ENCODE assay signal across 9 mouse cellular contexts in the genomic region with DNA sequence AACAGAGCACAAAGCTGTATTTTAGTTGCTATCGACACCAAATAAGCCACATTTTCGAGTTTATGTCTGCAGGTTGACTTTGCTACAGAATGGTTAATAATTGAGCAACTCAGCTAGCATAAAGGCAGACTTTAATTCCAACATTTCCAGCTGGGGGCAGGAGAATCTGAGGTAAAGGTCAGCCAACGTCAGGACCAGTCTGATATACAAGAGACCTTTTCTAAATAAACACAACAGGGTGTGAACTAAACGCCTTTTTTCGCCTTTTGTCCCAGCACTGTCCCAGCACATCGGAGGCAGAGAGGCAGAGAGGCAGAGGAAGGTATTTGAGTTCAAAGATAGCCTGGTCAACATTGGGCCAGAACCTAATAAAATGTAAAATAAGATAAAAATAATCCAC. TPM values are rescaled to one million over a fixed set of nuclear protein-coding genes. Genes with fewer than 3 reads are reported as not detected.
DNase-seq lines count a peak whose midpoint lies in the region; ATAC-seq and TF ChIP-seq lines count a peak whose summit lies in the region.
"Had no signal": no experiment of that assay in that cellular context is flagged by ENCODE, and none has a peak within 500 bp of the region (broad histone marks: within the 10 kb centered on the region; RNA-seq: fewer than 3 reads in every experiment).

No protein-coding gene starts in this region.

- DNase-seq in gastrocnemius, adult 2 months, result no peak
- DNase-seq in gastrocnemius, postnatal 4 days (ENCODE audit: low spot score in 2 of 2), result no peak
- DNase-seq in kidney, adult 2 months, result peak; percentile 65
- DNase-seq in midbrain, embryonic 11.5 days (ENCODE audit: low spot score, missing footprints), result peak; percentile 91
- no peak for DNase-seq in right cerebral cortex, adult 18-20 months
- DNase-seq in adrenal gland, postnatal 4 days (ENCODE audit: low spot score in 2 of 2), result no peak
- no peak for DNase-seq in right cerebral cortex, postnatal 14 days

- ATAC-seq in embryonic facial prominence, embryonic 15.5 days (ENCODE audit: insufficient number of reproducible peaks, low FRiP score, low TSS enrichment, low read depth), result no peak
- ATAC-seq in midbrain, embryonic 11.5 days (ENCODE audit: low FRiP score), result no peak

- H3K27me3 ChIP-seq in embryonic facial prominence, embryonic 15.5 days, result no peaks in the 10 kb centered on the region
- no peaks in the 10 kb centered on the region for H3K27me3 ChIP-seq in kidney, adult 2 months (replicated peaks; ENCODE audit: control insufficient read depth, insufficient read depth, low read length)
- H3K27me3 ChIP-seq in midbrain, embryonic 11.5 days (ENCODE audit: control insufficient read depth, insufficient read depth, low read length), result no peaks in the 10 kb centered on the region

- H3K9ac ChIP-seq in embryonic facial prominence, embryonic 15.5 days, result peak overlapping the region; percentile 41; the same call in 1 of the 2 replicates
- peak overlapping the region; percentile 82 for H3K9ac ChIP-seq in midbrain, embryonic 11.5 days (ENCODE audit: low read length)

- TF ChIP-seq CTCF in gastrocnemius, adult 2 months (IDR thresholded peaks at IDR 0.05), result no peak
- no peak for TF ChIP-seq CTCF in kidney, adult 2 months (conservative IDR thresholded peaks at IDR 0.05; ENCODE audit: insufficient read depth, insufficient read length, low read depth, low read length)

- H3K36me3 ChIP-seq in embryonic facial prominence, embryonic 15.5 days, result peaks cover 11% of the 10 kb centered on the region
- H3K36me3 ChIP-seq in kidney, adult 2 months (ENCODE audit: control insufficient read depth, insufficient read depth, low read length), result no peaks in the 10 kb centered on the region
- peaks cover 9% of the 10 kb centered on the region; the same call in 1 of the 2 replicates for H3K36me3 ChIP-seq in midbrain, embryonic 11.5 days (ENCODE audit: control insufficient read depth, insufficient read depth, low read length)

- H3K27ac ChIP-seq in gastrocnemius, adult 2 months, result no peak overlapping the region
- H3K27ac ChIP-seq in embryonic facial prominence, embryonic 15.5 days (replicated peaks), result no peak overlapping the region
- H3K27ac ChIP-seq in kidney, adult 2 months (ENCODE audit: insufficient read depth, low read depth, low read length), result peak overlapping the region; percentile 41; the same call in 1 of the 2 replicates
- no peak overlapping the region for H3K27ac ChIP-seq in midbrain, embryonic 11.5 days (ENCODE audit: low read depth, low read length)

- intact Hi-C loops in gastrocnemius, adult 2 months (cut with DNase I), result no loop called here

- H3K4me3 ChIP-seq in gastrocnemius, adult 2 months, result peak overlapping the region; percentile 87
- H3K4me3 ChIP-seq in embryonic facial prominence, embryonic 15.5 days (replicated peaks), result peak overlapping the region; percentile 65
- H3K4me3 ChIP-seq in kidney, adult 2 months (ENCODE audit: insufficient read depth, low read depth, low read length), result peak overlapping the region; percentile 61
- peak overlapping the region; percentile 57 for H3K4me3 ChIP-seq in midbrain, embryonic 11.5 days (ENCODE audit: low read depth, low read length)

- no peaks in the 10 kb centered on the region for H3K9me3 ChIP-seq in embryonic facial prominence, embryonic 15.5 days (replicated peaks)
- H3K9me3 ChIP-seq in midbrain, embryonic 11.5 days (ENCODE audit: control insufficient read depth, low read length), result no peaks in the 10 kb centered on the region

- H3K4me1 ChIP-seq in embryonic facial prominence, embryonic 15.5 days, result peaks cover 8% of the 10 kb centered on the region
- peaks cover 3% of the 10 kb centered on the region; the same call in 1 of the 2 replicates for H3K4me1 ChIP-seq in kidney, adult 2 months (ENCODE audit: control insufficient read depth, insufficient read depth, low read length)
- peaks cover 3% of the 10 kb centered on the region; the same call in 1 of the 2 replicates for H3K4me1 ChIP-seq in midbrain, embryonic 11.5 days (ENCODE audit: control insufficient read depth, insufficient read depth, low read length)

- 20% methylated on average over 6 of the region's 6 CpGs for WGBS in embryonic facial prominence, embryonic 15.5 days
- WGBS in kidney, adult 2 months, result 7% methylated on average over 6 of the region's 6 CpGs
- WGBS in midbrain, embryonic 11.5 days, result 26% methylated on average over 6 of the region's 6 CpGs

- H3K4me2 ChIP-seq in embryonic facial prominence, embryonic 15.5 days (replicated peaks), result peak overlapping the region; percentile 60
- peak overlapping the region; percentile 57 for H3K4me2 ChIP-seq in midbrain, embryonic 11.5 days

- no peak for TF ChIP-seq POLR2A in kidney, adult 2 months (IDR thresholded peaks at IDR 0.05; ENCODE audit: low read depth, low read length)

RNA-seq across cellular contexts. Expression of gene Spc25, which starts 0.8 kb away (rescaled TPM):
- under 1 TPM; 0.36 to 0.99 TPM for total RNA-seq in gastrocnemius, adult 2 months (2021)
- total RNA-seq in gastrocnemius, postnatal 4 days (2021), result 10 to 100 TPM; 15.3 to 16.9 TPM
- 122 and 125 TPM in 2 replicates for polyA plus RNA-seq in embryonic facial prominence, embryonic 15.5 days (2015; fragmentation: Nextera tagmentation; extraction: Ambion mirVana)
- polyA plus RNA-seq in kidney, adult 2 months (2012; rRNA removed), result 7.3 and 9.3 TPM in 2 replicates
- 276 and 289 TPM in 2 replicates for polyA plus RNA-seq in midbrain, embryonic 11.5 days (2014; fragmentation: Nextera tagmentation; extraction: Ambion mirVana)
- total RNA-seq in adrenal gland, postnatal 4 days (2021), result 10 to 100 TPM; 25.4 to 27.7 TPM

RNA-seq across cellular contexts. Expression of gene G6pc2, which starts 5.7 kb away (rescaled TPM):
- not detected for total RNA-seq in gastrocnemius, adult 2 months (2021)
- total RNA-seq in gastrocnemius, postnatal 4 days (2021), result not detected
- polyA plus RNA-seq in embryonic facial prominence, embryonic 15.5 days (2015; fragmentation: Nextera tagmentation; extraction: Ambion mirVana), result not detected in 2 replicates
- polyA plus RNA-seq in kidney, adult 2 months (2012; rRNA removed), result 0.56 and 0.89 TPM in 2 replicates
- polyA plus RNA-seq in midbrain, embryonic 11.5 days (2014; fragmentation: Nextera tagmentation; extraction: Ambion mirVana), result not detected in 2 replicates
- 1 to 10 TPM in 1 of 2 experiments, not detected in 1; 5.2 TPM for total RNA-seq in adrenal gland, postnatal 4 days (2021)
- polyA plus RNA-seq: large intestine, adult 2 months had no signal

Comparison
In these comparisons a context has a peak if more than half of its experiments do, and no peak if none do; other contexts are left out.
1. RNA of gene Spc25, which starts 0.8 kb away (total RNA-seq): 25.4 to 27.7 TPM in adrenal gland, postnatal 4 days and 15.3 to 16.9 TPM in gastrocnemius, postnatal 4 days; 0.36 to 0.99 TPM in gastrocnemius, adult 2 months; every median in the first group is over 4 times any median in the second.
2. DNase-seq: peak in kidney, adult 2 months (single experiment) and midbrain, embryonic 11.5 days (single experiment); none in gastrocnemius, adult 2 months (single experiment), gastrocnemius, postnatal 4 days (0 of 2), right cerebral cortex, adult 18-20 months (single experiment), adrenal gland, postnatal 4 days (0 of 2) and right cerebral cortex, postnatal 14 days (single experiment).
3. Peak in every context shown above with its lines, with median percentiles within 50 percentile points of each other: H3K4me3 ChIP-seq.